Mouse (Mus musculus): ENCODE data around the gene Nkx1-1.
A peak's percentile ranks its signal among the peaks of the same experiment; 100 is the strongest.

Gene Nkx1-1

DNA sequence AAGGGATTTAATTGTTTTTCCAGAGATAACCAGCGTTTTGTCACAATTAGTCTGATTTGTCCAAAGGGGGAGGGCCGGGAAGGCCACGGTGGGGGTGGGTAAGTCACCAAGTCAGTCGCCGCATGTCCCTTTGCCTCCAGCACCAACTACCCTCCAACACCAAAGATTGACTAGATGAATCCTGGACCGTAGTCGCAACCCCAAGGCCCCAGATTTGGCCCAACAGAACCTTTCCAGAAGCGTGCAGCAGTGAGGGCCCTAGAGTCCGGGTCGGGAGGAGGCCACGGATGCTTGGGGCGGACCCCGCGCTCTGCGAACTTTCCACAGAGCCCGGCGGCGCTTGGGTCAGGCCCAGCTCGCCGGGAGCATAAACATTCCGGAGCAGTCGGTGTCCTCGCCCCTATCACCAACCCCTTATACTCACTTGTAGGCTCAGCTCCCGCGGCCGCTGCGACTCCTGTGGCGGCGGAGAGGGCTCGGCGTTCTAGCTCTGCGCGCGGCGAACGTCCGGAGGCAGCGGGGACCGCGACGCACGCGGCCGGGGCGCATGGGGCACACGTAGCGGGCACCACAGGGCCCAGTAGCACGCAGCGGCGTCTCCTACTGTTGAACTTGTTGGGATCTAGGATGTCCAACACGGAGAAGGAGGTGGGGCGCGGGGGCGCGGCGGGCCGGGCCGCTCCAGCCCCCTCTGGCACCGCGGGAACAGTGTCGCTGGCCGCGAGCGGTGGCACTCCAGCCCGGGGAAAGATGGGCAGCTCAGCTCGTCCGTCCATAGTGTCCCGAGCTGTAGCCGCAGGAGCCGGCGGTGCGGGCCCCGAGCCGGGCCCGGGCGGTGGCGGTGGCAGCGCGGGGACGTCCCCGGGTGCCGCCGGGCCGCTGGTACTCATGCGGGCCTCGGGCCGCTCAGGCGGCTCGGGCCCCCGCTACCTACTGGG, at the start of gene Nkx1-1:
TSS of gene Nkx1-1 (minus strand) at position 776 of the 938 bp plus-strand sequence.
- no peak for DNase-seq (ENCODE audit: low spot score)

DNA sequence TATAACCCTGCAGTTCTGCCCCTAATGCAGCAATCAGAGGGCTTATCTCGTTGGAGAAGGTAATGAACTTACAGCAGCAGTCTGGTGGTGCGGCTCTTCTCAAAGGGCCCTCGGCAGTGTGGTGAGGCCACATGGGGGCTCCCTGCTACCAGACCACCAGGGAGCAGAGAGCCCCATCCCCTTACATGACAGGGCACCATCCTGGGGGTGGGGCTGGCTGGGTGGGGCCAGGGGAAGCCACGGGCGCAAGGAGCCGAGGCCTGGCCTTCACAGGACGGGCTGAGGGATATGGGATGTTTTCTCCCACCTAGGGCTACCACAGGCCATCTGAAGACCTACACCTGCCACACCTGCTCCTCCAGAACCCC, 47.5 kb upstream of the Nkx1-1 start:
- DNase-seq (ENCODE audit: low spot score): no peak

DNA sequence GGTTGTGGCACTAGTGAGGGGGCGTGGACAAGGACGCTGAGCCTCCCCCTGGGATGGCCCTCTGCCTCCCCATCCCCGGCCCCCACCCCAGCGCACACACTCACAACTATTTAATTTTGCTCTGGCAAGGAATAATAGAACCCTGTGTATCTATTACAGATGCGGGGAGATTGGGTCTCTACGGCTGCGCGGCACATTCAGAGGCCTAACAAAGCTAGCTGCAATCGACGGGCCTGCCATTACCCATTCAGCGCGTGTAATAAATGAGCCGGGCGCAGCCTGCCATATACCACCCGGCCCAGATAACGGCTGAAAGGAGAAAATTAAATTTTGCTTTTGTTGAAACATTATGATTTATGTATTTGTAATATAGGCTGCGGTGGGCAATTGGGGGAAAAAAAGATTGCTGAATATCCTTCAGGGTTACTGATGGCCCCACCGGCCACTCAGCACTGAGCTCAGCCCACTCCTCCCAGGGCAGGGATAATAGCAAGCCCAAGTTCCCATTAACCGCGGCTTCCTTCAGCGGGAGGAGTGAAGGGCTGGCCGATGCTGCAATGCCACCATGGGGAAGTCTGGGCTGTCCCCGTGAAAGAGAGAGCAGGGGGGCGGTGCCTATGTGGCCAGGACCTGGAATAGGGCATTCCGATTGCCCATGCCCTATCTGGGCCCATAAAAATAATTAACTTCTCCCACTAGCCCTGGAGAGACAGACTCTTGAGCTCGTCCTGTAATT, 47.0 kb upstream of the Nkx1-1 start:
- DNase-seq (ENCODE audit: low spot score): no peak

- no peak for DNase-seq (ENCODE audit: low spot score)
Observed at GRCm38 (mm10) chr5:33465464-33465863, 31.7 kb upstream of the Nkx1-1 start.

- no peak for DNase-seq (ENCODE audit: low spot score)
Observed at GRCm38 (mm10) chr5:33464390-33464789, 30.6 kb upstream of the Nkx1-1 start.

GRCm38 (mm10) chr5:33459111-33459510, 25.3 kb upstream of the Nkx1-1 start:
- DNase-seq (ENCODE audit: low spot score): no peak

DNA sequence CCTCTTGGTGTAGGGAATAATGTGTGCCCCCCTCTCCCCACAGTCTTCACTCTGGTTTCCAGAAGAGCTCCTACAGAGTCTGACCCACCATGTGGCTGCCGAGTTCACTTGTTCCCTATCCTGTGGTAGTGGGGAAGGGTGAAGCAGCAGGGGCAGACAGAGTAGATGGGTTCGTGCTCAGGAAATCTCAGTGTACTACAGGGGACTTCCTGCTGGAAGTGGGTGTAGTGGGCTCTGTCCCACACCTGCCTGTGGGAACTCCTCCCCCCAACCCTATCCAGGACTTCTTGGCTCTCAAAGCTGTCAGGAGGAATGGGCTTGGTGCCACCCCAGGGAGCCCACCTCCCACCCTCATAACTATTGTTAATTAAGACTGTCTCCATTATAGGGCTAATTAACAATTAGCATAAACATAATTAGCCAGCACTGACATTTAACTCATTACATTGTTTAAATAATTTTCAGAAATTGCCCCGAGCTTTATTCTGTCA, 24.4 kb upstream of the Nkx1-1 start:
- no peak for DNase-seq (ENCODE audit: low spot score)

DNA sequence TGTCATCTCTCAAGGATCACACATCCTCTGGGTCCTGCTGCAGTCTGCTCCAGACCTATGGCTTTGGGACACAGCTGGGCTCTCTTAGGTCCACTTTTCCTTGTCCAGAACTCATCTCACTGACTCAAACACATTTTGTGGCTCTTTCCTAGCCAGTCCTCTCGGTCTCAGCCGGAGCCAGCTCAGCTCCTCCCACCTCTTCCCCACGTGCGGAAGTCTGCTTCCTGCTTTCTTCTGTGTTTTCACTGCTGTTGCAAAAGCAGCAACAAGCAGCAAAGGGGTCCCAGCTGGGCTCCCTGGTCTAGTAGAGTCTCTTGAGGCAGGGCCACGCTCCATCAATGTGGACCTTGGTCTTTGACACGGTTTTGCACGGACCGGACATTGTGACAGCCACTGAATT, 22.0 kb upstream of the Nkx1-1 start:
- DNase-seq (ENCODE audit: low spot score): no peak

- no peak for DNase-seq (ENCODE audit: low spot score)
Observed at GRCm38 (mm10) chr5:33443794-33444193, 10.0 kb upstream of the Nkx1-1 start.

DNA sequence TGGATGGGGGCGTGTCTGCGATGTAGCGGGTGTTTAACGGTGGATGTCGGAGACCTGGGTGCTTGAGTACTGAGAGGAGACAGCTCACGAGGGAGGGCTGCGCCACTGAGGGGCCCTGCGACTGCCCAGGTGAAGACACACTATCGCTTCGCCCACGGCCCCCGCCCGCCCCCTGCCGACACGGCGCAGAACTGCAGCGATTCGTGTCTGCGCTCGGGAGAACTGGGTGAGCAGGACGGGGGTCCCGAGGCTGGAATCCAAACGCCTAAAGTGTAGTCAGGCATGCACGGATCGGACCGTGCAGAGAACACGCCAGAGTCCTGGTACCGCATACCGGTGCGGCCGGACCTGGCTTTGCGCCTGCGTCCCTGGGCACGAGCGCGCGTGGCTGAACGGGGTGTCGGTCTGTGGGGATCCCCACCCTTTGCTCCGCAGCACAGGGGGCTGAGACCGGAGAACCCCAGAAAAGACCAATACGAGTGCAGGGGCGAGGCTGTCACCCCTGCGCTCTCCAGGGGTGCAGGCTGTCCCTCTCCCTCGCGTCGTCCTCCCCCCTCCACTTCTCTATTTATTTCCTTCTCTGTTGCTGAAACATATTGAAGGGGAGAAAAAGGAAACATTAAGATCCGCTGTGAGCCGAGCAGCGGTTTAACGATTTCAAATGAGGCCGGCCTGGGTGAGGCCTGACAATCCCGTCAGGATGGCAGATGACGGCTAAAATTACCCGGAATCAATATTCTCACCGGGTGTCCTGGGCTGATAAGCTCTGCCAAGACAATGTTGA, 9.3 kb upstream of the Nkx1-1 start:
- no peak for DNase-seq (ENCODE audit: low spot score)

DNA sequence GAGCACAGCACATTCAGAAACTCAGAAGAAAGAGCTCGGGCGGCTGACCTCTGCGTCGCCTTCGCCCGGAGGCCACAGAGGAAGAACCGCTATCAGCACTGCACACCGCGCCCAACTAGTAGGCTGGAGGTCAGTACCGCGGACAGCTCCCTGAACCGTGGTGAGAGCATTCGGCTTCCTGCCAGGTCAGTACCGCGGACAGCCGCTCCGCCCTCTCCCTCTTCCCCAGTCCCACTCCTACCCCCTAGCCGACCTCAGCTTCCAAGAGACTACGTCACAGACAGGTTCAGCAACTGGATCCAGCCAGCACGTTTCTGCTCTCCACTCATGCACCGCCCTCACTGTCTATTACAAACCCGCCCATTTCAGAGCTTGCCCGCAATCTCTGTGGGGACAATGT, 4.4 kb upstream of the Nkx1-1 start:
- DNase-seq (ENCODE audit: low spot score): peak; percentile 76

DNA sequence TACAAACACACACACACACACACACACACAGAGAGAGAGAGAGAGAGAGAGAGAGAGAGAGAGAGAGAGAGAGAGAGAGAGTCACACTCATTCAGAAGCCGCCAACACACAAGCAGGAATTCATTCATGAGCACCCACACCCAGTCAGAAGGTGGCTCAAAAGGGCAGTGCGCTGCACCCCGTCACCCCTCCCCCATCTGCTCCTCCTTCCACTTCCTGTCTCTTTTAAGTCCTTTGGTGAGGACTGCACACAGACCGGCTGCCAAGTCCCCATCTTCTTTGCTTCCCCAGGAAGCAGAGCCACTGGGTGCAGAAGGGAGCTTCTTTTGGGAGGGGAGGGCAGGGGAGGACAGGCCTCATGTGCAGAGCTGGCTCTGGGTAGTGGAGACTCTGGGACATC, 2.2 kb upstream of the Nkx1-1 start:
- no peak for DNase-seq (ENCODE audit: low spot score)

- DNase-seq (ENCODE audit: low spot score): no peak
Observed at GRCm38 (mm10) chr5:33435151-33435550, 1.4 kb upstream of the Nkx1-1 start.

GRCm38 (mm10) chr5:33434141-33434780, 485 bp upstream of the Nkx1-1 start:
- DNase-seq (ENCODE audit: low spot score): no peak

GRCm38 (mm10) chr5:33432057-33432935, 1.5 kb downstream of the Nkx1-1 start:
- DNase-seq (ENCODE audit: low spot score): no peak

DNA sequence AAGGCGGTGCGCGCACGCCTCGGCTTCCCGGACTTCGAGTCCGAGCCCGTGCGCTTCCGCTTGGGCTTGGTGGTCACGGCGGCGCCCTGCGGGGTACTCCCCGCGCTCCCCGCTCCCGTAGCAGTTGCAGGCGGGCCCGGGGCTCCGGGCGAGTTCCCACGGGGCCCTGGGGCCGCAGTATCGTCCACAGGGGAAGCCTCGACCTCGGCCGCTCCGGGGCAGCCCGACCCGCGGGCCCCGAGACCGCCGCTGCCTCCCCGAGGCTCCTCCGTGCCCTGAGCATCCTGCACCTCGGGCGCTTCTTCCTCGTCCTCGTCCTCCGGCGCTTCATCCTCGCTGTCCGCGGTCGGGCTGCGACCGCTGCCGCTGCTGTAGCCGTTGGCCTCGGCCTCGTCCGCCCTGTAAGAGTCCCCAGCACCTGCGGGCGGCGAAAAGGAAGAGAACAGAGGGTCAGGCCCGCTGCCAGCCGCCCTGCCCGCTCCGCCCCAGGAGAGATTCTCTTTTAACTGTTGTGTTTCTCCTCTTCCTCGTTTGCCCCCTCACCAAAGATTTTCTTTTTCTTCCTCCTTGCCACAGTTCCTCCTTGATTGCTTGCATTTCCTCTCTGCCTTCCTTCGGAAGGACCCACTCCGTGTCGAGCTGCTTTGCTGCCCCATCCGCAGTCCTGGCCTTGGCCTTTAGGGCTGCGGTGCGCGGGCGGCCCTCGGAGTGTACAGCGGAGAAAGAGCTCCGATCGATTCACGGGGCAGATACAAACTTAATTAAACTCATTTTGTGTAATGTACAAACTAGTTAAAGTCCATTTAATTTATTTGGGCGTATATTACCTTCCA, 2.4 kb downstream of the Nkx1-1 start:
- no peak for DNase-seq (ENCODE audit: low spot score)

GRCm38 (mm10) chr5:33430511-33431172, 3.1 kb downstream of the Nkx1-1 start:
- no peak for DNase-seq (ENCODE audit: low spot score)

- no peak for DNase-seq (ENCODE audit: low spot score)
Observed at GRCm38 (mm10) chr5:33430106-33430505, 3.7 kb downstream of the Nkx1-1 start.

- no peak for DNase-seq (ENCODE audit: low spot score)
Observed at GRCm38 (mm10) chr5:33427461-33427860, 6.3 kb downstream of the Nkx1-1 start.

All from ovary, adult 18-20 months (tissue).